Mouse (Mus musculus): ENCODE results near the gene Polm. TPM values are rescaled to one million over a fixed set of nuclear protein-coding genes. Genes with fewer than 3 reads are reported as not detected.

Polm gene
- total and polyA plus RNA-seq, 2 experiments: 2.7 to 13.3 TPM

GRCm38 (mm10) chr11:5789071-5789753 is 48.6 kb downstream of the Polm start:
- WGBS: 37% methylated on average over 6 of the region's 6 CpGs
- TF ChIP-seq CTCF (IDR thresholded peaks at IDR 0.05; ENCODE audit: low read depth, low read length) (no peak), POLR2A (IDR thresholded peaks at IDR 0.05; ENCODE audit: extremely low read depth, insufficient read depth, low read length) (no peak)
- no peaks in the 10 kb centered on the region for H3K79me2 ChIP-seq (ENCODE audit: control insufficient read depth, insufficient read depth, low read length)

GRCm38 (mm10) chr11:5788056-5789014 is 49.5 kb downstream of the Polm start, which contains the start of gene Dbnl:
Gene Dbnl (plus strand): TSS chr11:5788488.
- Histone ChIP-seq H3K79me2 (ENCODE audit: control insufficient read depth, insufficient read depth, low read length) (no peaks in the 10 kb centered on the region), H3K9ac (ENCODE audit: low read depth, low read length) (peak within 1 kb of the TSS; percentile 84), H3K27ac (replicated peaks; ENCODE audit: insufficient read depth, low read depth, low read length) (peak within 1 kb of the TSS; percentile 67), H3K4me1 (ENCODE audit: control insufficient read depth, insufficient read depth, low read length) (peaks cover 8% of the 10 kb centered on the region; the same call in 1 of the 2 replicates), H3K36me3 (ENCODE audit: control insufficient read depth, insufficient read depth, low read length) (peaks cover 4% of the 10 kb centered on the region; the same call in 1 of the 2 replicates), H3K27me3 (ENCODE audit: control insufficient read depth, insufficient read depth, low read length) (no peaks in the 10 kb centered on the region), H3K4me3 (ENCODE audit: insufficient read depth, low read depth, low read length) (peak within 1 kb of the TSS; percentile 86)
- peak; percentile 82 for DNase-seq (ENCODE audit: extremely low read depth, low read depth, low spot score)
- peak; percentile 78 for TF ChIP-seq CTCF (IDR thresholded peaks at IDR 0.05; ENCODE audit: low read depth, low read length)
- peak; percentile 92 for TF ChIP-seq POLR2A (IDR thresholded peaks at IDR 0.05; ENCODE audit: extremely low read depth, insufficient read depth, low read length)
- WGBS: under 1% methylated on average over 74 of the region's 74 CpGs

More at GRCm38 (mm10) chr11:5789071-5789753, 48.6 kb downstream of the Polm start:
- Histone ChIP-seq H3K9ac (ENCODE audit: low read depth, low read length) (peak overlapping the region; percentile 84), H3K4me1 (ENCODE audit: control insufficient read depth, insufficient read depth, low read length) (peaks cover 8% of the 10 kb centered on the region; the same call in 1 of the 2 replicates), H3K36me3 (ENCODE audit: control insufficient read depth, insufficient read depth, low read length) (peaks cover 6% of the 10 kb centered on the region; the same call in 1 of the 2 replicates), H3K27me3 (ENCODE audit: control insufficient read depth, insufficient read depth, low read length) (no peaks in the 10 kb centered on the region), H3K4me3 (ENCODE audit: insufficient read depth, low read depth, low read length) (peak overlapping the region; percentile 86), H3K27ac (replicated peaks; ENCODE audit: insufficient read depth, low read depth, low read length) (peak overlapping the region; percentile 67; the same call in 1 of the 2 replicates)
- peak; percentile 17 for DNase-seq (ENCODE audit: extremely low read depth, low read depth, low spot score)

GRCm38 (mm10) chr11:5787671-5788055 is 50.2 kb downstream of the Polm start:
- peak; percentile 12 for DNase-seq (ENCODE audit: extremely low read depth, low read depth, low spot score)
- Histone ChIP-seq H3K4me3 (ENCODE audit: insufficient read depth, low read depth, low read length) (peak overlapping the region; percentile 86), H3K27me3 (ENCODE audit: control insufficient read depth, insufficient read depth, low read length) (no peaks in the 10 kb centered on the region), H3K27ac (replicated peaks; ENCODE audit: insufficient read depth, low read depth, low read length) (peak overlapping the region; percentile 64), H3K36me3 (ENCODE audit: control insufficient read depth, insufficient read depth, low read length) (peaks cover 2% of the 10 kb centered on the region; the same call in 1 of the 2 replicates), H3K4me1 (ENCODE audit: control insufficient read depth, insufficient read depth, low read length) (peaks cover 9% of the 10 kb centered on the region; the same call in 1 of the 2 replicates), H3K9ac (ENCODE audit: low read depth, low read length) (peak overlapping the region; percentile 68), H3K79me2 (ENCODE audit: control insufficient read depth, insufficient read depth, low read length) (no peaks in the 10 kb centered on the region)
- TF ChIP-seq CTCF (IDR thresholded peaks at IDR 0.05; ENCODE audit: low read depth, low read length) (no peak), POLR2A (IDR thresholded peaks at IDR 0.05; ENCODE audit: extremely low read depth, insufficient read depth, low read length) (no peak)
- 24% methylated on average over 8 of the region's 8 CpGs for WGBS

GRCm38 (mm10) chr11:5785732-5786131 is 52.1 kb downstream of the Polm start:
- Histone ChIP-seq H3K4me1 (ENCODE audit: control insufficient read depth, insufficient read depth, low read length) (peaks cover 12% of the 10 kb centered on the region; the same call in 1 of the 2 replicates), H3K27me3 (ENCODE audit: control insufficient read depth, insufficient read depth, low read length) (no peaks in the 10 kb centered on the region), H3K79me2 (ENCODE audit: control insufficient read depth, insufficient read depth, low read length) (no peaks in the 10 kb centered on the region), H3K4me3 (ENCODE audit: insufficient read depth, low read depth, low read length) (no peak overlapping the region), H3K27ac (replicated peaks; ENCODE audit: insufficient read depth, low read depth, low read length) (no peak overlapping the region), H3K9ac (ENCODE audit: low read depth, low read length) (no peak overlapping the region), H3K36me3 (ENCODE audit: control insufficient read depth, insufficient read depth, low read length) (no peaks in the 10 kb centered on the region)
- peak; percentile 48 for DNase-seq (ENCODE audit: extremely low read depth, low read depth, low spot score)
- no peak for TF ChIP-seq POLR2A (IDR thresholded peaks at IDR 0.05; ENCODE audit: extremely low read depth, insufficient read depth, low read length)
- no peak for TF ChIP-seq CTCF (IDR thresholded peaks at IDR 0.05; ENCODE audit: low read depth, low read length)

GRCm38 (mm10) chr11:5782199-5782944 is 55.4 kb downstream of the Polm start:
- Histone ChIP-seq H3K79me2 (ENCODE audit: control insufficient read depth, insufficient read depth, low read length) (no peaks in the 10 kb centered on the region), H3K36me3 (ENCODE audit: control insufficient read depth, insufficient read depth, low read length) (no peaks in the 10 kb centered on the region), H3K4me3 (ENCODE audit: insufficient read depth, low read depth, low read length) (no peak overlapping the region), H3K4me1 (ENCODE audit: control insufficient read depth, insufficient read depth, low read length) (peaks cover 5% of the 10 kb centered on the region; the same call in 1 of the 2 replicates), H3K27me3 (ENCODE audit: control insufficient read depth, insufficient read depth, low read length) (no peaks in the 10 kb centered on the region), H3K27ac (replicated peaks; ENCODE audit: insufficient read depth, low read depth, low read length) (peak overlapping the region; percentile 9), H3K9ac (ENCODE audit: low read depth, low read length) (no peak overlapping the region)
- TF ChIP-seq POLR2A (IDR thresholded peaks at IDR 0.05; ENCODE audit: extremely low read depth, insufficient read depth, low read length) (no peak), CTCF (IDR thresholded peaks at IDR 0.05; ENCODE audit: low read depth, low read length) (peak; percentile 70)
- DNase-seq (ENCODE audit: extremely low read depth, low read depth, low spot score): peak; percentile 94
- 22% methylated on average over 8 of the region's 8 CpGs for WGBS

All from liver, adult 2 months (tissue).